Mouse (Mus musculus) G1E (cell line): ENCODE measurements around the gene Cox10. TPM values are rescaled to one million over a fixed set of nuclear protein-coding genes. Genes with fewer than 3 reads are reported as not detected.
"Not testable (repeated sequence)": the region's sequence is repeated elsewhere in the genome, so short reads cannot be mapped to it uniquely, and the experiment has no call there.

Source experiments
- ATAC-seq: 2 replicates; pipeline ENCODE4 v1.8.0; 2016; ENCODE audit warnings: mild to moderate bottlenecking; ENCODE audit not compliant: insufficient number of reproducible peaks, poor library complexity, low FRiP score, severe bottlenecking; ENCODE audit errors: extremely low read depth
- DNase-seq: peaks from one replicate; pipeline ENCODE4 v3.0.0; 2012; ENCODE audit warnings: low spot score
- H3K27me3 ChIP-seq: 2 replicates; pipeline ENCODE4 v1.6.1; 2012; ENCODE audit warnings: mild to moderate bottlenecking, low read length, inconsistent platforms; ENCODE audit not compliant: insufficient read depth
- H3K36me3 ChIP-seq: replicated peaks from 2 replicates; pipeline ENCODE3; 2012; ENCODE audit warnings: mild to moderate bottlenecking, inconsistent platforms
- H3K4me1 ChIP-seq: 2 replicates; pipeline ENCODE4 v1.6.1; 2012; ENCODE audit warnings: low read depth, low read length, inconsistent platforms, mixed read lengths; ENCODE audit not compliant: insufficient read depth
- H3K4me3 ChIP-seq: 2 replicates; pipeline ENCODE4 v1.5.1; 2012; ENCODE audit warnings: low read depth, mild to moderate bottlenecking, inconsistent platforms, low read length, moderate library complexity, mixed read lengths
- H3K9me3 ChIP-seq: replicated peaks from 2 replicates; pipeline ENCODE4 v1.6.1; 2012; ENCODE audit warnings: inconsistent platforms
- CTCF ChIP-seq: IDR thresholded peaks from 2 replicates; pipeline ENCODE4 v1.5.1; 2012; ENCODE audit warnings: low read depth, low read length, inconsistent platforms, mixed read lengths
- GATA1 ChIP-seq: IDR thresholded peaks from 2 replicates; pipeline ENCODE4 v1.6.1; 2012; ENCODE audit warnings: borderline replicate concordance, low read length, inconsistent platforms, mixed read lengths
- GATA2 ChIP-seq: IDR thresholded peaks from 2 replicates; pipeline ENCODE4 v1.6.1; 2012; ENCODE audit warnings: low read depth, low read length, inconsistent platforms, borderline replicate concordance
- POLR2AphosphoS5 ChIP-seq: IDR thresholded peaks from 2 replicates; pipeline ENCODE4 v1.6.1; 2012; ENCODE audit warnings: low read depth, low read length, inconsistent platforms; ENCODE audit not compliant: insufficient replicate concordance
- TAL1 ChIP-seq: conservative IDR thresholded peaks from 2 replicates; pipeline ENCODE4 v1.6.1; 2012; ENCODE audit warnings: low read depth, low read length, inconsistent platforms, mixed read lengths
- polyA plus RNA-seq: library from polyadenylated mRNA; stranded (reverse); fragments of >175 nt; gene quantifications from 2 replicates; pipeline ENCODE4 v1.2.3, GENCODE M21; 2012
- total RNA-seq, 2 experiments: library from RNA; stranded (forward) in 1 of 2; stranded (reverse) in 1 of 2; fragments of 200-1000 nt in 1 of 2; fragments of >200 nt in 1 of 2; fragmentation: Nextera tagmentation in 1 of 2; gene quantifications; 2 replicates each; pipeline ENCODE4 v1.2.3; 2014 to 2017

Gene Cox10
- total RNA-seq (2014; fragmentation: Nextera tagmentation) (21.1 and 30.2 TPM in 2 replicates), total RNA-seq (2017) (19.2 and 19.4 TPM in 2 replicates), polyA plus RNA-seq (49.1 and 53.9 TPM in 2 replicates)

DNA sequence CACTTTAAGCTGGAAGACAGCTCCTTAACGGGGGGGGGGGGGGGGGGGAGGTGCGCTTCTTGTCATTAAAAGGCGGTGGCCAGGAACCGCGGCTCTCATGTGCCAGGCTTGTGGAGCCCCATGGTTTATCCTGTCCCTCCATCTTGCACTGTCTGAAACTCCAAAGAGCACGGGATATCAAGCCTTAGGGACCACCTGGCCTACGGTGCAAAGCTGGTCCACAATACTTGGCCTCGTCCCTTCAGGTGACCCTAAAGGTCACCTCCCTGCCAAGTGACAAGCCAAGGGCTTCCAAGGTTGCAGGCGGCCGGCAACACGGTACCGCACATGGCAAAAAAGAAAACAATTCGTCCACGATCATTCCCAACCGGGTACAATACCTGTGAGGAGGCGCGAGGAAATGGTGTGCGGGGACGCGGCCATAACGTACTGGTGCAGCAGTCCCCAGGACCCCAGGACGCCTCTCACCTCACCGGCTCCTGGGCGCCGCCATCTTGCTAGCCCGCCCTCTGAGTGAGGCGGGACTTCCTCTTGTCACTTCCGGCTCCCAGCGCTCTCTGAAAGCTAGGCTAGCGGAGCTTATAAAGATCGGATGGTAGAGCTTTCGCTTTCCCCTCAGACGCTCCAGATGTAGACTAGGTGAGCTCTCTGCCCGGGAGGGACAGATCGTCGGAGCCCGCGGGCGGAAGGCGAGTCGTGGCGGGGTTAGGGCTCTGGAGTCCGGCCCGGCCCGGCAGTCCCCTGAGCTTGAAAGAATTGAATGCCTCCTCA is at the start of gene Cox10:
Cox10 (minus strand) TSS at position 513 of the 771 bp plus-strand sequence.
- DNase-seq (peak; percentile 71), ATAC-seq (peak; percentile 97)
- H3K36me3 ChIP-seq = peaks cover 46% of the 10 kb centered on the region
- H3K4me3 ChIP-seq = peak within 1 kb of the TSS; percentile 92
- no peaks in the 10 kb centered on the region for H3K27me3 ChIP-seq
- H3K4me1 ChIP-seq = peaks cover 35% of the 10 kb centered on the region
- 0 out of 2 replicates have a peak, but pooled peaks have one; percentile 31 for TF ChIP-seq POLR2AphosphoS5
- no peak for TF ChIP-seq TAL1
- TF ChIP-seq GATA2 = no peak
- TF ChIP-seq CTCF = no peak
- TF ChIP-seq GATA1 = no peak
- H3K9me3 ChIP-seq = peaks cover 2% of the 10 kb centered on the region; the same call in 1 of the 2 replicates

DNA sequence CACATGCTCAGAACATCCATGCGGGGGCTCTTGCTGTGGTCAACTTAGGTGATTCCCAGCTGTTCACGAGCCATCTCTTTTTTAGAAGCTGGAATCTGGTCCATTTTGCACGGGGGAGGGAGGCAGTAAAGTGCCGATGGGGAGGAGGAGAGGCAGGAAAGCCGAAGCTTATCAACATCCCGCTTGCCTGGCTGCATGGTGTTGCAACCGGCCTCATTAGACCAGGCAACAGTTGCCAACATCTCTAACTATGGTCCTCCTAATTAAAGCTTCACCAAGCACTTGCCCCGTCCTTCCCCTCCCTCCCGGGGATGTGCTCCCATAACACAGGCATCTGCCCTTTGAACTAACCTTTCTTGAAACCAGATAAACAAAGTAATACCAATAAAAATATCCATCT is 48.7 kb upstream of the Cox10 start:
- DNase-seq (no peak), ATAC-seq (no peak)
- peaks cover 3% of the 10 kb centered on the region; the same call in 1 of the 2 replicates for H3K4me1 ChIP-seq
- no peak for TF ChIP-seq POLR2AphosphoS5
- no peak for TF ChIP-seq TAL1
- no peak for TF ChIP-seq GATA2
- no peak for TF ChIP-seq CTCF
- TF ChIP-seq GATA1 = no peak
- H3K36me3 ChIP-seq = no peaks in the 10 kb centered on the region
- H3K9me3 ChIP-seq = no peaks in the 10 kb centered on the region
- H3K4me3 ChIP-seq = no peak overlapping the region
- peaks cover 6% of the 10 kb centered on the region; the same call in 1 of the 2 replicates for H3K27me3 ChIP-seq

DNA sequence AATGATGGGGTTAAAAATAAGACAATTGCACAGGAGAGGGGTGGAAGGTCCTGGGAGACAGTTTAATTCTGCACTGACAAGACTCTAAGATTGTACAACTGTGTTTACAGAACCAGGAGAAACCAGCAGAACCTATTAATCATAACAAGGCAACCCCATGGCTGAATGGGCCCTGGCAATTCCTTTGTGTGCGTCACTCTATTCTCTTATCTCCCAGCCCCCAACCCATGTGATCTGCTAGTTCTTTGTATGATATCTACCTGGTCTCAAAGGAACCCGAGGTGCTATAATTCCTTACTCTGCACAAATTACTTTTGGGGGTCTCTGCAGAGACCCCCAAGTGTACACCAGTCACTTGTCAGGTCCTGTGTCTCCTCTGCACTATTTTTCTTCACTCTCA is 46.2 kb upstream of the Cox10 start:
- Histone ChIP-seq H3K4me3 (no peak overlapping the region), H3K4me1 (peaks cover 3% of the 10 kb centered on the region; the same call in 1 of the 2 replicates), H3K27me3 (peaks cover 6% of the 10 kb centered on the region; the same call in 1 of the 2 replicates), H3K9me3 (no peaks in the 10 kb centered on the region), H3K36me3 (no peaks in the 10 kb centered on the region)
- ATAC-seq (no peak), DNase-seq (no peak)
- TF ChIP-seq GATA2 (no peak), POLR2AphosphoS5 (no peak), CTCF (no peak), TAL1 (no peak), GATA1 (no peak)

DNA sequence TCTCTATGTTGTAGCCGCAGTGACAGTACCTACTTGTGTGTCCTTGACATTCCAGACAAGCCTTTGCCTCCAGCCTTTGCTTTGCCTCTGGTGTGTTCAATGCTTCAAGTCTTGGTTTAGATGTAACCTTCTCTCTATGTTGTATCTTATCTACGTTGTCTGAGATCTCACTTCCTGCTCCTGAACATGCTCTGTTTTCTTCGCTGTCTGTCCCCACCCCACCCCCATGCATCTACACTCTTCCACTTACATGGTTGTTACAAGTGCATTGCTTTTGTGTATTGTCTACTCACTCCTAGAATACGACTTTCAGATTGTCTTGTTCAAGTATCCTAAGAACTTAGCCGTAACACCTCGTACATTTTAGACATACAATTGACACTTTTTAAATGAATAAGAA is 43.9 kb upstream of the Cox10 start:
- H3K27me3 ChIP-seq, ATAC-seq, H3K9me3 ChIP-seq, H3K4me1 ChIP-seq, H3K36me3 ChIP-seq, DNase-seq, H3K4me3 ChIP-seq: not testable (repeated sequence)

DNA sequence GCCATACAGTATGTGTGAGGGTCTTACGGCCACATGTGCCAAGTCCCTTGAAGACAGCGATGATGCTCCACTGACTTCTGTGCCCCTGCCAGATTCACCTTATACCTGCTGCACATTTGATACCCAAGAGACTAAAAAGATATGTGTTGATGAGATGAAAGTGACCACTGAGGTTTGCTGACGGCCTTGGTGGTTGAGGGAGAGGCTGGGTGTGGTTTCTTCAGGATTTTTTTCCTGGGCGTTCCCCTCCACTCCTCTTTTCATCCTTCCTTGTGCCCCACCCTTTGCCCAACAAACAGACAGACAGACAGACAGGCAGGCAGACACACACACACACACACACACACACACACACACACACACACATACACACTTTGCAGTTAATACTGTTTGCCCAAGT is 37.4 kb upstream of the Cox10 start:
- no peak overlapping the region for H3K4me3 ChIP-seq
- DNase-seq (no peak), ATAC-seq (no peak)
- TF ChIP-seq GATA2 (no peak), CTCF (no peak), GATA1 (no peak)
- H3K36me3 ChIP-seq = no peaks in the 10 kb centered on the region
- peaks cover 3% of the 10 kb centered on the region; the same call in 1 of the 2 replicates for H3K27me3 ChIP-seq
- H3K4me1 ChIP-seq = no peaks in the 10 kb centered on the region
- H3K9me3 ChIP-seq = no peaks in the 10 kb centered on the region

DNA sequence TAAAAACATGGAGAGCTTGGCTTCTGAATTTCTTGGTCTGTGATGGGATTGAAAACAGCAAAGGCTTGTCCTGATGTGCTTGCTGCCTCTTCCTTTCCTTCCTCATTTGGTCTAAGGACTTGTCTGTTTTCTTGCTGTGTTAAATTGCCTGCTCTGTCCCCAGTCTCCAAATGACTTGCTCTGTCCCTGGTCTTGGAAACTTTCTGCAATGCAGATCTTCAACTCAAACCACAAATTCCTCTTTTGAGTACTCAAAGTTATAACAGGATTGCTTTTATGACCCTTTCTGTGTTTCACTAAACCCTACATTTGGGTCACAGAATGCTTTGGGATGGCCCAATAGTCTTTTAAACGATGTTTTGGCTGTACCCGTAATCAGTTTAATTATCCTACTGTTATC is 36.6 kb upstream of the Cox10 start:
- no peaks in the 10 kb centered on the region for H3K4me1 ChIP-seq
- no peaks in the 10 kb centered on the region for H3K9me3 ChIP-seq
- H3K27me3 ChIP-seq = peaks cover 5% of the 10 kb centered on the region; the same call in 1 of the 2 replicates
- DNase-seq = no peak
- TF ChIP-seq GATA1 = no peak
- no peak for TF ChIP-seq GATA2
- TF ChIP-seq POLR2AphosphoS5 = no peak
- no peak for TF ChIP-seq TAL1
- no peak for TF ChIP-seq CTCF
- H3K4me3 ChIP-seq = no peak overlapping the region
- no peaks in the 10 kb centered on the region for H3K36me3 ChIP-seq
- no peak for ATAC-seq
